Mouse (Mus musculus): Measurements from ENCODE around the gene Gabra3. TPM values are rescaled to one million over a fixed set of nuclear protein-coding genes. Genes with fewer than 3 reads are reported as not detected.

Gene Gabra3
- 36.0 and 43.5 TPM in 2 replicates for total RNA-seq (2014; rRNA removed)
- polyA plus RNA-seq (2015; fragmentation: Nextera tagmentation; extraction: Ambion mirVana), result 32.4 and 41.7 TPM in 2 replicates

DNA sequence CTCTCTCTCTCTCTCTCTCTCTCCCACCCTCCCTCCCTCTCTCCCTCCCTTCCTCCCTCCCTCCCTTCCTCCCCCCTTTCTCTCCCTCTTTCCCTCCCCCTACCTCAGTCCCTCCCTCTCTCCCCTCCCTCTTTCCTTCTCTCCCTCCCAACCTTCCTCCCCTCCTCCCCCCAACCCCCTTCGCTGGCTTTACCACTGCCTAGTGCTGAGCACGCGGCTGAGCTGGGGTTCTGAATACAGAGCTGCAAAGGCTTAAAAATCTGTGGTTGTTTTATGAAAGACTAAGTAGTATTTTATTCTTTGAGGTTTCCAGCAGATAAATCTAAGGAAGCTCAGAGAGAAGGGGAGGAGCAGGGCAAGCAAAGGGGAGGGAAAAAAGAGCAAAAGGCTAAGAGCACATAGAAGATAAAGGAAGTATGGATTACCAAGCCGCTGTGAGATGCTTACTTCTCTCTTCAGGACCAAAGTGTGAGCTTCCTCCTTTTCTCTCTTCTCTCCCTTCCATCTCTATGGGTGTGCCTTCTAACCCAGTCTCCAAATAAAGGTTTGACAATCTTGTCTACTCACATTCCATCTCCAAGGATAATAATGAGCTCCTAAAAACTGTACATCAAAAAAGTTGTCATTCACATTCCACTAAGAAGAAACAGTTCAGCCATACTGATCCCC lies at the start of gene Gabra3:
TSS of gene Gabra3 (minus strand) at position 619 of the 669 bp plus-strand sequence.
- H3K9ac ChIP-seq (replicated peaks; ENCODE audit: low read length), result peak within 1 kb of the TSS; percentile 49
- peak within 1 kb of the TSS; percentile 55 for H3K4me2 ChIP-seq (ENCODE audit: low read depth, low read length)
- no peak for TF ChIP-seq CTCF (IDR thresholded peaks at IDR 0.05; ENCODE audit: low read depth)
- no peaks in the 10 kb centered on the region for H3K36me3 ChIP-seq (ENCODE audit: insufficient read depth, low read length)
- no peaks in the 10 kb centered on the region for H3K4me1 ChIP-seq (ENCODE audit: insufficient read depth, low read length)
- no peak within 1 kb of the TSS for H3K27ac ChIP-seq
- DNase-seq (ENCODE audit: low spot score), result peak; percentile 27
- no peaks in the 10 kb centered on the region for H3K9me3 ChIP-seq (ENCODE audit: low read length)
- 12% methylated on average over 4 of the region's 4 CpGs for WGBS
- ATAC-seq, result peak; percentile 81
- no peaks in the 10 kb centered on the region for H3K27me3 ChIP-seq (ENCODE audit: insufficient read depth, low read length)
- H3K4me3 ChIP-seq (ENCODE audit: low read length), result peak within 1 kb of the TSS; percentile 44

DNA sequence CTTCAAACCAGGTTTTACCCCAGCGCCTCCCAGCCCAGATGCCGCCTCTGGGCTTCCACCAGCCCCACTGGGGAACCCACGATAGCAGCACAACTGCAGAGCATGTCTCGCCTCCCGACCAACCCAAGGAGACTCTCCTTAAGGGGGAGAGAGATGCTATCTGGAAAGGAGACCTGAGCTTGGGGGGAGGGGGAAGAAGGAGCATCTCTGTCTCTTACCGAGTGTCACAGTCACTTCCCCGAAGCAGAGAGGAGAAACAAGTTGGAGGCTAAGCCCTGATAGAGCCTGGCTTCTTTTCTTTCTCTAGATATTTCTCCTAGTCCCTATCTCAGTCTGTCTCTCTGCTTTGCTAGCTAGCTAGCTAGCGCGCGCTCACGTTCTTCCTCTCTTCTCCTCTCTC lies 859 bp downstream of the Gabra3 start:
- H3K9ac ChIP-seq (replicated peaks; ENCODE audit: low read length), result peak overlapping the region; percentile 49
- no peaks in the 10 kb centered on the region for H3K9me3 ChIP-seq (ENCODE audit: low read length)
- TF ChIP-seq CTCF (IDR thresholded peaks at IDR 0.05; ENCODE audit: low read depth), result no peak
- 19% methylated on average over 11 of the region's 11 CpGs for WGBS
- peak overlapping the region; percentile 44 for H3K4me3 ChIP-seq (ENCODE audit: low read length)
- H3K4me1 ChIP-seq (ENCODE audit: insufficient read depth, low read length), result no peaks in the 10 kb centered on the region
- DNase-seq (ENCODE audit: low spot score) (peak; percentile 8), ATAC-seq (peak; percentile 82)
- no peaks in the 10 kb centered on the region for H3K27me3 ChIP-seq (ENCODE audit: insufficient read depth, low read length)
- peak overlapping the region; percentile 55 for H3K4me2 ChIP-seq (ENCODE audit: low read depth, low read length)
- H3K27ac ChIP-seq, result no peak overlapping the region
- no peaks in the 10 kb centered on the region for H3K36me3 ChIP-seq (ENCODE audit: insufficient read depth, low read length)

DNA sequence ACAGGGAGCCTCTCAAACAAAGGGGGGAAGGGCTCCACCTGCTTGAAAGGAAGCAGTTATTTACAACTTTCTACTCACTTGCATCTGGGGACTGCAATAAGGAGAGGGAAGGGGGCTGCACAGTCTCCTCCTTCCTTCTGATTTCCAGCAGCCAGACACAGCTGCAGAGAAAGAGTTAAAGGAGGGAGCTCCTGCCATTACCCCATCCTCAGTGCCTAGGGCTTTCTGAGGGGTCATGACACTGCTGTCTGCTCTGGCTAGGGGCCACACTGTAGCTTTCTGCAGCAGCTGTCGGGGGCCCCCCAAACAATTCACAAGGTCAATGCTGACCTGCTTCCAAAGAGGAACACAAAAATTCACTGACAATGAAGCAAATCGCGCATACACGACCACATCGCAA lies 1.3 kb downstream of the Gabra3 start:
- peak overlapping the region; percentile 55 for H3K4me2 ChIP-seq (ENCODE audit: low read depth, low read length)
- 19% methylated on average over 5 of the region's 5 CpGs for WGBS

DNA sequence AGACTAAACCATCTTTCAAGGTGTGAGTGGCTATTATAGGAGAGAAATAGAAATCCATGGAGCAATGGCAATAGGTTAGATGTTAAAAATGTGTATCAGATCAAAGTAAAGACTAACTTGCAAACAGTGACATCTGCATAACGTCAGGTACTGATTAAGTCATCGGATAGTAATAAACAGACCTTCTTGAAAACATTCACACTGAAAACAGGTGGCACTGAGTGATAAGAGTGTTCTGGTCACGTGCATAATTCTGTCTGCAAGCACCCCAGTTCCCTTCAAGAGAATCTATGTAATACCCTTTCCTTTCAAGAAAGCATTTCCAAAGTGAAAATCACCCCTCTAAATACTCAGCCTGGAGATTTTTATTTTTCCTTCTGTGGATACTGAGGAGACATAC lies 6.0 kb downstream of the Gabra3 start:
- no peak for DNase-seq (ENCODE audit: low spot score)
- Histone ChIP-seq H3K27ac (no peak overlapping the region), H3K36me3 (ENCODE audit: insufficient read depth, low read length) (no peaks in the 10 kb centered on the region), H3K4me1 (ENCODE audit: insufficient read depth, low read length) (no peaks in the 10 kb centered on the region), H3K9me3 (ENCODE audit: low read length) (no peaks in the 10 kb centered on the region), H3K4me2 (ENCODE audit: low read depth, low read length) (no peak overlapping the region), H3K4me3 (ENCODE audit: low read length) (no peak overlapping the region), H3K27me3 (ENCODE audit: insufficient read depth, low read length) (no peaks in the 10 kb centered on the region), H3K9ac (replicated peaks; ENCODE audit: low read length) (no peak overlapping the region)
- 74% methylated on average over 3 of the region's 3 CpGs for WGBS
- no peak for ATAC-seq
- no peak for TF ChIP-seq CTCF (IDR thresholded peaks at IDR 0.05; ENCODE audit: low read depth)

More for the DNA sequence above, 1.3 kb downstream of the Gabra3 start:
- Histone ChIP-seq H3K4me3 (ENCODE audit: low read length) (peak overlapping the region; percentile 44), H3K27ac (no peak overlapping the region), H3K27me3 (ENCODE audit: insufficient read depth, low read length) (no peaks in the 10 kb centered on the region), H3K4me1 (ENCODE audit: insufficient read depth, low read length) (no peaks in the 10 kb centered on the region), H3K9me3 (ENCODE audit: low read length) (no peaks in the 10 kb centered on the region), H3K36me3 (ENCODE audit: insufficient read depth, low read length) (no peaks in the 10 kb centered on the region), H3K9ac (replicated peaks; ENCODE audit: low read length) (peak overlapping the region; percentile 49)
- DNase-seq (ENCODE audit: low spot score) (peak; percentile 1), ATAC-seq (peak; percentile 67)
- TF ChIP-seq CTCF (IDR thresholded peaks at IDR 0.05; ENCODE audit: low read depth), result no peak

DNA sequence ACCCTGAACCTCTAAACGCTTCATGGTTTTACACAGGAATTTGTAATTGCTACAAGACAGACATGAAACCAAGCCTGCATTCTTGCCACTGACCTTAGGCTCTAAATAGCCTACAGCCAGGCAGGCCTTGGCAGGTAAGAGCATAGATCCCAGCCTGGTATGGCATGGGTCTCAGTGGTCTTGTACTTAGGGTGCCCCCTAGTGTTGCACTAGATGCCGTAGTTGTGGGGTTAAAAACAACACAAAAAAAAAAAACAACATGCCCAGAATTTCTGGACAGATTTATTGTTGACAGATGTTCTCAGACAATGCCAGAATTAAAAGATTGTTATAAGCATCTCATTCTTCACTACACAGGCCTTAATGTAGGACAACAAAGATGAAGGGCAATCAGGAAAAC lies 12.0 kb downstream of the Gabra3 start:
- no peaks in the 10 kb centered on the region for H3K9me3 ChIP-seq (ENCODE audit: low read length)
- H3K27me3 ChIP-seq (ENCODE audit: insufficient read depth, low read length), result no peaks in the 10 kb centered on the region
- H3K4me2 ChIP-seq (ENCODE audit: low read depth, low read length), result no peak overlapping the region
- H3K4me3 ChIP-seq (ENCODE audit: low read length), result no peak overlapping the region
- no peak overlapping the region for H3K9ac ChIP-seq (replicated peaks; ENCODE audit: low read length)
- 0 out of 2 replicates have a peak, but pooled peaks have one; percentile 18 for TF ChIP-seq CTCF (IDR thresholded peaks at IDR 0.05; ENCODE audit: low read depth)
- no peaks in the 10 kb centered on the region for H3K36me3 ChIP-seq (ENCODE audit: insufficient read depth, low read length)
- no peak overlapping the region for H3K27ac ChIP-seq
- H3K4me1 ChIP-seq (ENCODE audit: insufficient read depth, low read length), result no peaks in the 10 kb centered on the region
- DNase-seq (ENCODE audit: low spot score) (no peak), ATAC-seq (no peak)
- WGBS, result 61% methylated on average over 2 of the region's 2 CpGs

DNA sequence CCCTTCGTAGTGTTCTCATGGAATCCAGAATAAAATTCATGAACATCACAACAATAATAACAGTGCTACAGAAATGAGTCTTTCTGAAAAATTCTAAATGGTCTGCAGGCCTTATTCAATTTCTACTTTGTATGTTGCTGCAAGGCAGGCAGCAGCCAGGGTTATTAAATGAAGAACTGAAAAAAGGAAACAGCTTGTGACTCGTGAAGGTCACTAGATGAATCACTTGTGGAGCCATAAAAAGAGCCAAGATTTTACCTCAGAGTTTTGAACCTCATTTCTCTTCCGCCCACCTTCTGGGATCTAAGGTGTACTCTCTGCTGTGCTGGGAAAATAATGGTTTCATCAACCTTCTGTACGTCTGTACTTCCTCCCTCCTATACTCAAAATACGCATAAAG lies 159.4 kb downstream of the Gabra3 start:
- H3K27ac ChIP-seq, result no peak overlapping the region
- DNase-seq (ENCODE audit: low spot score) (no peak), ATAC-seq (no peak)
- WGBS, result 75% methylated on average over 5 of the region's 5 CpGs
- H3K9ac ChIP-seq (replicated peaks; ENCODE audit: low read length), result no peak overlapping the region
- no peaks in the 10 kb centered on the region for H3K4me1 ChIP-seq (ENCODE audit: insufficient read depth, low read length)
- H3K36me3 ChIP-seq (ENCODE audit: insufficient read depth, low read length), result no peaks in the 10 kb centered on the region
- no peak for TF ChIP-seq CTCF (IDR thresholded peaks at IDR 0.05; ENCODE audit: low read depth)
- H3K27me3 ChIP-seq (ENCODE audit: insufficient read depth, low read length), result no peaks in the 10 kb centered on the region
- no peak overlapping the region for H3K4me3 ChIP-seq (ENCODE audit: low read length)
- no peaks in the 10 kb centered on the region for H3K9me3 ChIP-seq (ENCODE audit: low read length)
- no peak overlapping the region for H3K4me2 ChIP-seq (ENCODE audit: low read depth, low read length)

DNA sequence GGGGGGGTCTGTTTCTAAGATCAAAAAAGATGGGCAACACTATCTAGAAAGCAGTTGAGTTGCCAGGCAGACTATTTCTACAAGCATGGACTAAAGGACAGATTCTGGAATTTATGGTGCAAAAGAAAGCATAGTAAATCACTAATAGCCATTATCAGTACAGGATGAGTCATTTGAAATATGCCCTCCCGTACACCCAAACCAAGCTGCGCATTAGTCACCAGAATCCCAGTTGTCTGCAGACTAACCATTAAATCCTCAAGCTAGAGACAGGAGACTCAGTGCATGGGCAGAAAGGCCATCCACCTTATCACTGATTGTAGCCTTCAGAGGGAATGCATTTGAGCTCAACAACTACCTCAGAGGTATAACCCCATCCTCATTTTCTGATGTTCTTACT lies 166.8 kb downstream of the Gabra3 start:
- H3K4me3 ChIP-seq (ENCODE audit: low read length), result no peak overlapping the region
- ATAC-seq (no peak), DNase-seq (ENCODE audit: low spot score) (no peak)
- no peak overlapping the region for H3K27ac ChIP-seq
- no peak for TF ChIP-seq CTCF (IDR thresholded peaks at IDR 0.05; ENCODE audit: low read depth)
- 91% methylated on average over 2 of the region's 2 CpGs for WGBS
- H3K36me3 ChIP-seq (ENCODE audit: insufficient read depth, low read length), result no peaks in the 10 kb centered on the region
- H3K27me3 ChIP-seq (ENCODE audit: insufficient read depth, low read length), result no peaks in the 10 kb centered on the region
- H3K9ac ChIP-seq (replicated peaks; ENCODE audit: low read length), result no peak overlapping the region
- H3K4me1 ChIP-seq (ENCODE audit: insufficient read depth, low read length), result no peaks in the 10 kb centered on the region
- no peaks in the 10 kb centered on the region for H3K9me3 ChIP-seq (ENCODE audit: low read length)
- no peak overlapping the region for H3K4me2 ChIP-seq (ENCODE audit: low read depth, low read length)

Measured in hindbrain, postnatal 0 days (tissue).